Mouse (Mus musculus) MN1 (cell line): Measurements from ENCODE around the gene Hivep2.

ENCODE experiments used
- DNase-seq: peaks from one replicate; pipeline ENCODE4 v3.0.0-alpha.2; 2016; ENCODE audit warnings: low spot score

Hivep2 gene

GRCm38 (mm10) chr10:13965974-13966829 is at the start of gene Hivep2:
Hivep2 (plus strand) TSS chr10:13966075.
- peak; percentile 75 for DNase-seq

- DNase-seq: no peak
Observed at GRCm38 (mm10) chr10:13916645-13917342, 49.1 kb upstream of the Hivep2 start.

GRCm38 (mm10) chr10:13921641-13922385 is 44.1 kb upstream of the Hivep2 start:
- DNase-seq: no peak

GRCm38 (mm10) chr10:13929306-13929705 is 36.6 kb upstream of the Hivep2 start:
- no peak for DNase-seq

DNA sequence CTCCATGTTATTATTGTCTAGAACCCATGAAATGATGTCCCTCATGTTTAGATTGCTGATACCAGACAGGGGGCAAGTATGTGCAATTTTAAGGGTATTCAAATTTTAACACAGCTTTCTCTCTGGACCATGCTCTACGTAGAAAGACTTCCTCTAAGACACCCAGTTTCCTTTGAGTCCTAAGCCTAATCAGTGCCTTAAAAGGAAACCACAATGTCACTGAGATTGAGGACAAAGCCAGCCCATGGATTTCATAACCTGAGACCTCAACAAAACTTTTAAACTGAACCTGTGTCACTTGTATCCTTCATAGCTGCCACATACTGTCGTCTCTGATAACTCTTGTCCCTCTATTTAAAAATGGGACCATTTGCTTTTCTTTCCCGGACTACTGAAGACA is 33.7 kb upstream of the Hivep2 start:
- DNase-seq: no peak

DNA sequence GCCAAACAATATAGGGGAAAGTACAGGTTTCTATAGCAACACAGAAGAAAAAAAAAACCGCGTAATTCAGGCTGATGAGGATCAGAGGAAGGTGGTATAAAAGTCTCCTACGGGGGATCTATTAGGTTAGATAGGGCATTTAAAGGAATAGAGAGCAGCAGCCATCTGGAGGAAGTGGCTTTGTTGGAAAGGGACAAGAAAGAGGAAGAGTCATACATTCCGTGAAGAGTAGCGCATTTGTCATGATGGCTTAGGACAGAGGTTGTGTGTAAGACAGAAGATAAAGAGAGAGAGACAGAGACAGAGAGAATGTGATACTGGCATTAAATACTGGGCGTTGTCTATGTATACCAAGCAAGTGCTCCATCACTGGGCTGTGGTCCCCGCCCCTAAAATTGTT is 32.6 kb upstream of the Hivep2 start:
- DNase-seq: no peak

DNA sequence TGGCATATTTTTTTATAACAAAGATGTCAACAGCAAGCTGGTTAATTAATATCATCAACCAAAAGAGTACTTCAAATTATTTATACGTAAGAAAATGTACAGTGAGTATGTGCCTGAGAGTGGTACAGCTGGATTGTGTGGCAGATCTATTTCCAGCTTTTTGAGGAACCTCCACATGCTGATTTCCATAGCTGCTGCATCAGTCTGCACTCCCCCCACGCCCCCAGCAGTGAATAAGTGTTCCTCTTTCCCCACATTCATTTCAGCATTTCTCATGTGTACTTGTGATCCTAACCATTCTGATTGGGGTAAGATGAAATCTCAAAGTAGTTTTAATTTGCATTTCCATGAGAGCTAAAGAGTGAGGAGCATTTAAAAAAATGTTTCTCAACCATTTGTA is 30.2 kb upstream of the Hivep2 start:
- no peak for DNase-seq

GRCm38 (mm10) chr10:13941406-13941805 is 24.5 kb upstream of the Hivep2 start:
- DNase-seq: no peak

DNA sequence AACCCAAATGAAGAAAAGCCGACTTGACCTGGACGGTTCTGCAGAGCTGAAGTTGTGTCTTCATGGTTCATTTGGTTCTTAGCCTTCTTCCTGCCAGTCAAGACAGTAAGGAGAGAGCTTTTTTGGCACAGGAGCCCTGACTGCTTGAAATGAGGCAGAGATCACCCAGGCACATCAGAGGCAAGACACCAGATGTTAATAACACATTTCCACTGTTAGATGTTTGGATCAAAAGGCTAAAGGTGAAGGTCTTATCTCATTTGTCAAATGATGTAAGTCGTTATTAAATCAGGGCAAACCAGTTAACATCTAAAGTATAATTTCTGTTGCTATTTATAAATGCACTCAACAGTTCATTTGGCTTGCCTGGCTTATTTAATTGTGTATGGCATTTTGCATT is 22.2 kb upstream of the Hivep2 start:
- peak; percentile 68 for DNase-seq

GRCm38 (mm10) chr10:13946498-13946897 is 19.4 kb upstream of the Hivep2 start:
- no peak for DNase-seq

DNA sequence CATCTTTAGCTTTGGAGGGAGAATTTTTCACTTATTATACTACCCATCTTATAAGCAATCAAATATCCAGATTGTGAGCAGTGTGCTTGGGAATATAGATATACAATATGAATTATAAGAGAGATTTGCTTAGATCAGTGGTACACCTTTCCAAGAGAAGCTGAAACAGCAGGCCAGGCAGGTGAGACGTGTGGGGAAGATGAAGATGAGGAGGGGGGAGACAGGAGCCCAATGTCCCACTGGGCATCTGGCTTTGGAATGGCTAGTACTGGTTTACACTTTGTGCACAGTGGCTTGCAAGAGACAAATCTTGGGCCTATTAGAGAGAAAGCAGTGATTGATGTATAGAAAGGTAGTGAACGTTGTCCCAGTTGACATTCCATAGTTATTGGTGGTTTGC is 2.9 kb upstream of the Hivep2 start:
- DNase-seq: no peak

DNA sequence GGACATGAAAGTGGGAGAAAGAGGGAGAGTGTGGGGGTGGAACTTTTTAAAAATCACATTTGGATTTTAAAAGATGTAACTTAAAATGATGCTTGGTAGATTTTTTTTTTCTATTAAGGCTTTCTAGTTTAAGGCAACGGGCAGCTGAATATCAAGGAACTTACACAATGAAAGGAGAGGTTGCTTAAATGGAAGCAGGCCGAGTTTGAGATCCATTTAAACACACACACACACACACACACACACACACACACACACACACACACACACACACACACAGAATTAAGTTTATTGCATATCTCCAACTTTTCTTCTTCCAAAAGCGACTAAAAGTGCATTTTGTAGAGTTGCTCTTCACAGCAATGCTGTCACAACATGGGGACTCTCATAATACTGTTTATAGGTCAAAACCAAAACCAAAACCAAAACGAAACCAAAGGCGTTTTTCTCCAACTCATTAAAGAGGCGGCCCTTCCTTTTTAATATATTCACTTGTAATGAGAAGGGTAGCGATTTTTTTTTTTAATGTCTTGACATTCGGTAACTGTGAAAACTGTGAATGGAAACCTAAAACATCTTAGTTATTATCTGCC is 1.9 kb upstream of the Hivep2 start:
- DNase-seq: peak; percentile 67

DNA sequence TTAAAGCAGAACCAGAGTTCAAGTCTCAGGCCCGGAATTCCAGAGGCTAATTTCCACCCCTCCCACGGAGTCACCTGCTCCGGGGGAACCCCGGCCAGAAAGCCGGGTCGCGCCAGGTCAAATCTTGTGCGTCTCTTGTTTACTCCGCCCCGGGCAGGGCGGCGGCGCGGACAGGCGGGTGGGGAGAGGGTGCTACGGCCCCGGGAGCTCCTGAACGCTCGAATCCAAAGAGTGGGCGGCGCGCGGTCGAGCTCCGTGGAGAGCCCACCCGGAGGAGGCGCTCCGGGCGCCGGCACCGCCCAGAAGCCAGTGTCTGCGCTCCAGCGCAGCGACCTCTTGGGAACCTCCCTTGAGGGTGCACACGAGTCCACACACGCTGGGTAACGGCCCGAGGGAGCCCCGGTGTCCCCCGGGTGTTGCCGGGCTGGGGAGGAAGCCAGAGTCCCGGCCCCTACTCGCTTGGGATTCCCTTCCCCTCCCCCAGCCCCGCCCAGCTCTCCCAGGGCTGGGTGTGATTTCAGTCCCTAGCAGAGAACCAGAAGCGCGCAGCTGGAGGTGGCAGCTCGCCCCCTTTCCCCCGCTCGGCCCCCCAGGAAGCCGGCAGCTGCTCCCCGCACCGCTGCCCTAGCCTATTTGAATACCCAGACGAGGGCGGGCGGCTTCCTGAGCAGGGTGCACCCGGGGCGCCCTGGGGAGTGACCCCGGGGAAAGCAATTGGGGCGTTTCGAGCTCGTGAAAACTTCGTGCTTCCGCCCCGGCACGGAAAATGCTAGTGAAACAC is 1.2 kb upstream of the Hivep2 start:
- peak; percentile 85 for DNase-seq

GRCm38 (mm10) chr10:13965316-13965973 is 430 bp upstream of the Hivep2 start:
- DNase-seq: peak; percentile 89

DNA sequence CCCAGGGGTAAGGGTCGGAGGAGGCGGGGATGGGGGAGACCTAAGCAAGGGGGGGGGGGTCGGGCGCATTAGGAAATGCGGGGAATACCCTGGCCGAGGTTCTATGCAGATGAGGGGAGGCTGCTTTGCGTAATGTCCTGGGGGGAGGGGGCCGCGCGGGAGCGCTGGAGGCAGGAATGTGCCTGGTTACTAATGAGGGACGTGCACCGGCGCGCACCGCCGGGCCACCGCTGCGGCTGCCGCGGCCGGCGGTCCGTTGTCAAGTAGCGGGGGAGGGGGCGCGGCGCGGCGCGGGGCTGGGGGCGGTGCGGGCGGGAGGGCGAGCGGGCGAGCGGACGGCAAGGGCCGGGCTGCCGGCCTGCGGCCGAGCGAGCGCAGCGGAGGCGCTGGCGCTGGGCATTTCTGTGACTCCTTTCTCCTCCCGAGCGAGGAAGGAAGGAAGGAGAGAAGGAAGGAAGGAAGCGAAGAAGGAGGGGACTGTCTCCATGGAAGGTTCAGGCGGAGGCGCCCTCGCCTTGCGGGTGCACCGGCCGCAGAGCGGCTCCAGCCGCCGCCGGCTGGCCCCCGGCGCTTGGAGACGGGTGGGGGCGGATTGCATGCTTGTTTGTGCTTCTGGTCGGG is 1.1 kb downstream of the Hivep2 start:
- peak; percentile 69 for DNase-seq

GRCm38 (mm10) chr10:13967451-13968233 is 1.8 kb downstream of the Hivep2 start:
- peak; percentile 77 for DNase-seq

DNA sequence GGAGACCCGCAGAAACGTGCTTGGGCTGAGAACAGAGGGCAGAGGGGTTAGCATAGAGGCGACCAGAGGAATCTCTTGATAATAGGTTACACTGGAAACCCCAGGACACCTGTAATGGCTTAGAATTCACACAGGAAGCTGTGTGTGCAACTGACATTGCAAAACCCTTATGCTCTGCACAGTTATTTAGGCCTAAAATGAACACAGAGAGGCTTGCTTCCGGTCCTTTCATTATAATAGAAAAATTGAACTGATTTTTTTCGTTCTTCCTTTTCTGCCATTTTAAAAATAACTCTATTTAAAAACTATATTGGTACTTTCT is 2.3 kb downstream of the Hivep2 start:
- no peak for DNase-seq

GRCm38 (mm10) chr10:13968989-13969388 is 3.1 kb downstream of the Hivep2 start:
- DNase-seq: peak; percentile 59

- DNase-seq: no peak
Observed at GRCm38 (mm10) chr10:13970321-13970720, 4.4 kb downstream of the Hivep2 start.

DNA sequence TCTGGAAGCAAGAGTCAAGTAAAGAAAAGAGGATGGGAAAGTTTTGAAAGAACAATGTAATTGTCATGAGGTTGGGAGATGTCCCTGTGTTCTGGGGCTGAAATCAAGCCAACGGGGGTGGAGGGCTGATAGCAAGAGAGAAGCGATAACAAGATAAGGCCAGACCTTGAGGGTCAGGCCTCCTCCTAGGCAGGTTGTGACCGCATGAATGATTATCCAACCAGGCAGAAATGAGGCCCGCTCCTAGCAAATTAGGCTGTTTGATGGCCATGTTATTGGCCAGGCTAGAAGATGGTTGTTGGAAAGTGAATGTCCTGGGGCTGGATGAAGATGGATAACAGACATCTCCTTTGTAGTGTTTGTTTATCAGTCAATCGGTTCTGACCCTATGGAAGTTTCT is 5.4 kb downstream of the Hivep2 start:
- DNase-seq: no peak
